ENCODE assay signal across 11 mouse cellular contexts in genomic region chr7:80557161-80557560, GRCm38 (mm10).
"Had no signal": no experiment of that assay in that cellular context is flagged by ENCODE, and none has a peak within 500 bp of the region (broad histone marks: within the 10 kb centered on the region; RNA-seq: fewer than 3 reads in every experiment).

No protein-coding gene starts in this region.

- H3K27ac ChIP-seq: limb, embryonic 15.5 days; liver, embryonic 13.5 days; midbrain, embryonic 12.5 days; stomach, embryonic 15.5 days had no signal

- H3K4me3 ChIP-seq: limb, embryonic 15.5 days; liver, embryonic 13.5 days; midbrain, embryonic 12.5 days; stomach, embryonic 15.5 days had no signal

- H3K4me1 ChIP-seq: midbrain, embryonic 12.5 days had no signal

- H3K9ac ChIP-seq: limb, embryonic 15.5 days; liver, embryonic 13.5 days; midbrain, embryonic 12.5 days; stomach, embryonic 15.5 days had no signal

- ATAC-seq: midbrain, embryonic 16.5 days had no signal

- H3K36me3 ChIP-seq: limb, embryonic 15.5 days; liver, embryonic 13.5 days; midbrain, embryonic 12.5 days; stomach, embryonic 15.5 days had no signal

- H3K9me3 ChIP-seq: limb, embryonic 15.5 days; liver, embryonic 13.5 days; midbrain, embryonic 12.5 days; stomach, embryonic 15.5 days had no signal

- H3K4me2 ChIP-seq: limb, embryonic 15.5 days; liver, embryonic 13.5 days; midbrain, embryonic 12.5 days; stomach, embryonic 15.5 days had no signal

- H3K27me3 ChIP-seq: limb, embryonic 15.5 days; liver, embryonic 13.5 days; midbrain, embryonic 12.5 days; stomach, embryonic 15.5 days had no signal

- DNase-seq: layer of hippocampus, adult 9-11 months; layer of hippocampus, postnatal 36 days; liver, embryonic 13.5 days; lung, adult 18-20 months; right cerebral cortex, postnatal 14 days; thymus, adult 2 months; thymus, postnatal 25 days had no signal
